Mouse (Mus musculus) heart, embryonic 11.5 days (tissue): ENCODE measurements around the gene Hnrnpc. TPM values are rescaled to one million over a fixed set of nuclear protein-coding genes. Genes with fewer than 3 reads are reported as not detected.

Experiments
- ATAC-seq: fragments of 200-750 bp; cut with Nextera tagmentation; replicated peaks from 2 replicates; pipeline ENCODE4 v1.8.0; 2017; ENCODE audit warnings: moderate library complexity; ENCODE audit not compliant: insufficient number of reproducible peaks, low FRiP score, low TSS enrichment
- H3K27ac ChIP-seq: fragments of 300-500 bp; sonication (generic); 2 replicates; pipeline ENCODE4 v1.5.1; 2014; ENCODE audit warnings: mild to moderate bottlenecking, low read depth, low read length
- H3K27me3 ChIP-seq: fragments of 300-500 bp; sonication (generic); 2 replicates; pipeline ENCODE4 v1.6.1; 2014; ENCODE audit warnings: mild to moderate bottlenecking, low read length, mixed read lengths; ENCODE audit not compliant: control insufficient read depth, insufficient read depth
- H3K36me3 ChIP-seq: fragments of 300-500 bp; sonication (generic); 2 replicates; pipeline ENCODE4 v1.6.1; 2014; ENCODE audit warnings: mild to moderate bottlenecking, low read length, moderate library complexity, mixed read lengths; ENCODE audit not compliant: control insufficient read depth, insufficient read depth
- H3K4me1 ChIP-seq: fragments of 300-500 bp; sonication (generic); 2 replicates; pipeline ENCODE4 v1.6.1; 2014; ENCODE audit warnings: low read length; ENCODE audit not compliant: control insufficient read depth, insufficient read depth
- H3K4me2 ChIP-seq: fragments of 300-500 bp; sonication (generic); 2 replicates; pipeline ENCODE4 v1.6.1; 2014; ENCODE audit warnings: mild to moderate bottlenecking, moderate library complexity
- H3K4me3 ChIP-seq: fragments of 300-500 bp; sonication (generic); 2 replicates; pipeline ENCODE4 v1.5.1; 2014; ENCODE audit warnings: low read depth, low read length
- H3K9ac ChIP-seq: fragments of 300-500 bp; sonication (generic); 2 replicates; pipeline ENCODE4 v1.6.1; 2014; ENCODE audit warnings: mild to moderate bottlenecking, low read depth, low read length, moderate library complexity
- H3K9me3 ChIP-seq: fragments of 300-500 bp; sonication (generic); replicated peaks from 2 replicates; pipeline ENCODE4 v1.6.1; 2016; ENCODE audit warnings: low read length; ENCODE audit not compliant: control insufficient read depth
- whole genome bisulfite sequencing: fragments of 180-500 bp; shearing (Covaris S2); extraction: QIAGEN DNeasy Blood & Tissue Kit; methylation state at CpG from one replicate; pipeline ENCODE4 v1.1.7; 2014; ENCODE audit not compliant: insufficient replicate concordance; 5-methylcytosine and 5-hydroxymethylcytosine counted together
- polyA plus RNA-seq: library from polyadenylated mRNA; unstranded; fragments of >200 nt; fragmentation: Nextera tagmentation; extraction: Ambion mirVana; gene quantifications from 2 replicates; pipeline ENCODE4 v1.2.1, GENCODE M21; 2014

Hnrnpc gene
- polyA plus RNA-seq, 1 experiment from 2014 or later = 456 TPM

GRCm38 (mm10) chr14:52024133-52024532 lies 79.7 kb downstream of the Hnrnpc start:
- no peak for ATAC-seq

More at GRCm38 (mm10) chr14:52024133-52024532, 79.7 kb downstream of the Hnrnpc start:
- Histone ChIP-seq H3K4me1 (peaks cover 11% of the 10 kb centered on the region), H3K27ac (no peak overlapping the region), H3K36me3 (no peaks in the 10 kb centered on the region), H3K9me3 (no peaks in the 10 kb centered on the region), H3K4me3 (no peak overlapping the region), H3K9ac (no peak overlapping the region), H3K27me3 (no peaks in the 10 kb centered on the region), H3K4me2 (no peak overlapping the region)
- WGBS = 70% methylated on average over 2 of the region's 2 CpGs

Other genes starting within 250 kb of the Hnrnpc start
- 41.9 and 46.9 TPM in 2 replicates for gene Mettl17, start 219.2 kb downstream of the Hnrnpc start, polyA plus RNA-seq
- gene Slc39a2, start 211.1 kb downstream of the Hnrnpc start, polyA plus RNA-seq = 0.17 and 0.31 TPM in 2 replicates
- 115 and 145 TPM in 2 replicates for gene Ndrg2, start 189.9 kb downstream of the Hnrnpc start, polyA plus RNA-seq
- not detected in 2 replicates for gene Tppp2, start 185.6 kb downstream of the Hnrnpc start, polyA plus RNA-seq
- not detected in 2 replicates for gene Rnase13, start 181.3 kb downstream of the Hnrnpc start, polyA plus RNA-seq
- gene Arhgef40, start 119.3 kb downstream of the Hnrnpc start, polyA plus RNA-seq = 57.5 and 58.3 TPM in 2 replicates
- gene Tmem253, start 88.4 kb downstream of the Hnrnpc start, polyA plus RNA-seq = 0.48 and 1.0 TPM in 2 replicates
- gene Zfp219, start 83.3 kb downstream of the Hnrnpc start, polyA plus RNA-seq = 22.0 and 22.8 TPM in 2 replicates
- gene Olfr221, start 61.6 kb downstream of the Hnrnpc start, polyA plus RNA-seq = not detected in 2 replicates
- 46.5 and 49.7 TPM in 2 replicates for gene Rpgrip1, start 6.7 kb upstream of the Hnrnpc start, polyA plus RNA-seq
- gene Supt16, start 93.4 kb upstream of the Hnrnpc start, polyA plus RNA-seq = 28.0 and 50.5 TPM in 2 replicates
- 34.5 and 36.9 TPM in 2 replicates for gene Chd8, start 153.8 kb upstream of the Hnrnpc start, polyA plus RNA-seq
- gene Tox4, start 175.1 kb upstream of the Hnrnpc start, polyA plus RNA-seq = 36.5 and 43.8 TPM in 2 replicates
- gene Rab2b, start 175.5 kb upstream of the Hnrnpc start, polyA plus RNA-seq = 16.4 and 20.8 TPM in 2 replicates
- 29.3 and 30.7 TPM in 2 replicates for gene Mettl3, start 201.1 kb upstream of the Hnrnpc start, polyA plus RNA-seq
- 9.8 and 12.0 TPM in 2 replicates for gene Sall2, start 224.7 kb upstream of the Hnrnpc start, polyA plus RNA-seq